Mouse (Mus musculus) forebrain, embryonic 16.5 days (tissue): ENCODE data around the gene Cfh. TPM values are rescaled to one million over a fixed set of nuclear protein-coding genes. Genes with fewer than 3 reads are reported as not detected.

Experiments used
- ATAC-seq: fragments of 200-750 bp; cut with Nextera tagmentation; 2 replicates; pipeline ENCODE4 v1.8.0; 2017; ENCODE audit warnings: mild to moderate bottlenecking, moderate library complexity
- H3K27ac ChIP-seq: fragments of 300-500 bp; sonication (generic); 2 replicates; pipeline ENCODE4 v1.5.1; 2014; ENCODE audit warnings: low read length, control low read depth
- H3K27me3 ChIP-seq: fragments of 300-500 bp; sonication (generic); replicated peaks from 2 replicates; pipeline ENCODE4 v1.6.1; 2014; ENCODE audit warnings: low read length; ENCODE audit not compliant: control insufficient read depth, insufficient read depth
- H3K36me3 ChIP-seq: fragments of 300-500 bp; sonication (generic); 2 replicates; pipeline ENCODE4 v1.6.1; 2014; ENCODE audit not compliant: control insufficient read depth, insufficient read depth
- H3K4me1 ChIP-seq: fragments of 300-500 bp; sonication (generic); replicated peaks from 2 replicates; pipeline ENCODE4 v1.6.1; 2014; ENCODE audit warnings: low read length; ENCODE audit not compliant: control insufficient read depth, insufficient read depth
- H3K4me2 ChIP-seq: fragments of 300-500 bp; sonication (generic); 2 replicates; pipeline ENCODE4 v1.6.1; 2014; ENCODE audit warnings: mild to moderate bottlenecking, low read length, control low read depth
- H3K4me3 ChIP-seq: fragments of 300-500 bp; sonication (generic); replicated peaks from 2 replicates; pipeline ENCODE4 v1.5.1; 2014; ENCODE audit warnings: mild to moderate bottlenecking, low read length, control low read depth
- H3K9ac ChIP-seq: fragments of 300-500 bp; sonication (generic); replicated peaks from 2 replicates; pipeline ENCODE4 v1.6.1; 2014; ENCODE audit warnings: low read depth, low read length, control low read depth
- H3K9me3 ChIP-seq: fragments of 300-500 bp; sonication (generic); 2 replicates; pipeline ENCODE4 v1.6.1; 2016; ENCODE audit warnings: low read length; ENCODE audit not compliant: control insufficient read depth
- polyA plus RNA-seq: library from polyadenylated mRNA; unstranded; fragments of >200 nt; fragmentation: Nextera tagmentation; extraction: Ambion mirVana; gene quantifications from 2 replicates; pipeline ENCODE4 v1.2.1, GENCODE M21; 2015

The Cfh gene
- polyA plus RNA-seq, 1 experiment from 2014 or later = 8.9 TPM

DNA sequence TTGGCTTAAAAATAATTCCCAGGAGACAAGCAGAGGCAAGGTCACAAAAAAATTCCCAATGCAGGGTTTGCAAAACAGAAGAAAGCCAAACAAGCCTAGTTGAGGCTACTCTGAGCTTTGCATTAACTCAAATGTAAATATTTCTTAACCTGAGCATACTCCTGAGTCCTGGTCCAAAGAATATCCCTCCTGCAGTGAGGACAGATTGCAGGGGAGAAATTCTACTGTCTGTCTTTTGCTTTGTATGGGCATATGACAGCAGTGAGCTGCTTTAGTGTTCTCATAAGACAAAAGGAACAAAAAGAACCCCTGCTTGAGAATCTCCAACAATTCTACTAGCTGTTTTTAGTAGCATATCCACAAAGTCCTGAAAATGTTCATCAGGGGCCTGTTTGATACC, 114.1 kb downstream of the Cfh start:
- ATAC-seq = no peak
- H3K9me3 ChIP-seq = no peaks in the 10 kb centered on the region
- H3K27ac ChIP-seq = no peak overlapping the region
- no peaks in the 10 kb centered on the region for H3K36me3 ChIP-seq
- H3K4me2 ChIP-seq = no peak overlapping the region
- H3K4me1 ChIP-seq = no peaks in the 10 kb centered on the region
- no peak overlapping the region for H3K9ac ChIP-seq
- H3K27me3 ChIP-seq = no peaks in the 10 kb centered on the region
- no peak overlapping the region for H3K4me3 ChIP-seq

Other genes with a start within 250 kb of the Cfh start
- gene Kcnt2, start 62.4 kb upstream of the Cfh start, polyA plus RNA-seq = 2.8 and 3.1 TPM in 2 replicates